In genomic region chr14:99237115-99237514, GRCm38 (mm10) we compare ENCODE assay signal across 14 mouse cellular contexts.
"Had no signal": no experiment of that assay in that cellular context is flagged by ENCODE, and none has a peak within 500 bp of the region (broad histone marks: within the 10 kb centered on the region; RNA-seq: fewer than 3 reads in every experiment).

No protein-coding gene starts in this region.

- H3K27ac ChIP-seq: kidney, postnatal 0 days; limb, embryonic 13.5 days; liver, embryonic 14.5 days; midbrain, embryonic 10.5 days; neural tube, embryonic 15.5 days had no signal

- DNase-seq: kidney, adult 11 months; kidney, adult 9 months; kidney, postnatal 36 days; layer of hippocampus, adult 9-11 months; midbrain, embryonic 14.5 days; right cerebral cortex, adult 18-20 months; spleen, adult 18-20 months; thymus, postnatal 4 days had no signal

- H3K27me3 ChIP-seq: limb, embryonic 13.5 days; neural tube, embryonic 15.5 days had no signal

- H3K9me3 ChIP-seq: limb, embryonic 13.5 days; midbrain, embryonic 10.5 days; neural tube, embryonic 15.5 days had no signal

- H3K4me2 ChIP-seq: limb, embryonic 13.5 days; neural tube, embryonic 15.5 days had no signal

- H3K4me1 ChIP-seq: limb, embryonic 13.5 days; neural tube, embryonic 15.5 days had no signal

- H3K4me3 ChIP-seq: limb, embryonic 13.5 days; midbrain, embryonic 10.5 days; myocyte; neural tube, embryonic 15.5 days had no signal

- H3K9ac ChIP-seq: limb, embryonic 13.5 days; liver, embryonic 14.5 days; neural tube, embryonic 15.5 days had no signal
